Mouse (Mus musculus) embryo, embryonic 10.5 days (tissue): ENCODE measurements around the gene Sytl3.

Experiments
- DNase-seq: peaks from one replicate; pipeline ENCODE4 v3.0.0-alpha.2; 2015; ENCODE audit warnings: low spot score

Gene Sytl3

GRCm38 (mm10) chr17:6736306-6737272, 77.7 kb downstream of the Sytl3 start:
- no peak for DNase-seq

GRCm38 (mm10) chr17:6737273-6737997, 78.5 kb downstream of the Sytl3 start:
- no peak for DNase-seq

GRCm38 (mm10) chr17:6738836-6739235, 79.9 kb downstream of the Sytl3 start:
- DNase-seq = no peak

- no peak for DNase-seq
Measured at GRCm38 (mm10) chr17:6739266-6739665, 80.4 kb downstream of the Sytl3 start.

- DNase-seq = no peak
Measured at GRCm38 (mm10) chr17:6739756-6740155, 80.9 kb downstream of the Sytl3 start.

- DNase-seq = no peak
Measured at GRCm38 (mm10) chr17:6740331-6741170, 81.7 kb downstream of the Sytl3 start.

GRCm38 (mm10) chr17:6741271-6741670, 82.4 kb downstream of the Sytl3 start:
- DNase-seq = no peak

GRCm38 (mm10) chr17:6742083-6743038, 83.5 kb downstream of the Sytl3 start:
- no peak for DNase-seq

GRCm38 (mm10) chr17:6743039-6743575, 84.2 kb downstream of the Sytl3 start:
- DNase-seq = no peak

- no peak for DNase-seq
Measured at GRCm38 (mm10) chr17:6743787-6744239, 84.9 kb downstream of the Sytl3 start.

GRCm38 (mm10) chr17:6744366-6744765, 85.5 kb downstream of the Sytl3 start:
- no peak for DNase-seq

- DNase-seq = no peak
Measured at GRCm38 (mm10) chr17:6744871-6745270, 86.0 kb downstream of the Sytl3 start.

GRCm38 (mm10) chr17:6745503-6745902, 86.6 kb downstream of the Sytl3 start:
- no peak for DNase-seq

GRCm38 (mm10) chr17:6745975-6746374, 87.1 kb downstream of the Sytl3 start:
- no peak for DNase-seq

- DNase-seq = no peak
Measured at GRCm38 (mm10) chr17:6746452-6747231, 87.7 kb downstream of the Sytl3 start.

- no peak for DNase-seq
Measured at GRCm38 (mm10) chr17:6747478-6747877, 88.6 kb downstream of the Sytl3 start.

- no peak for DNase-seq
Measured at GRCm38 (mm10) chr17:6748779-6749464, 90.0 kb downstream of the Sytl3 start.

GRCm38 (mm10) chr17:6751221-6751859, 92.4 kb downstream of the Sytl3 start:
- no peak for DNase-seq

- peak; percentile 58 for DNase-seq
Measured at GRCm38 (mm10) chr17:6752375-6752774, 93.5 kb downstream of the Sytl3 start.
